Mouse (Mus musculus) limb, embryonic 12.5 days (tissue): ENCODE measurements around the gene Emp1. TPM values are rescaled to one million over a fixed set of nuclear protein-coding genes. Genes with fewer than 3 reads are reported as not detected.
A peak's percentile ranks its signal among the peaks of the same experiment; 100 is the strongest.

ENCODE experiments used
- ATAC-seq: fragments of 200-750 bp; cut with Nextera tagmentation; 2 replicates; pipeline ENCODE4 v1.8.0; 2017; ENCODE audit warnings: low read depth, moderate TSS enrichment; ENCODE audit not compliant: insufficient number of reproducible peaks, insufficient read depth, low FRiP score, low TSS enrichment
- H3K27ac ChIP-seq: fragments of 300-500 bp; sonication (generic); 2 replicates; pipeline ENCODE4 v1.5.1; 2016; ENCODE audit warnings: mild to moderate bottlenecking, moderate library complexity
- H3K27me3 ChIP-seq: fragments of 300-500 bp; sonication (generic); 2 replicates; pipeline ENCODE4 v1.6.1; 2016; ENCODE audit warnings: mild to moderate bottlenecking, moderate library complexity
- H3K36me3 ChIP-seq: fragments of 300-500 bp; sonication (generic); 2 replicates; pipeline ENCODE4 v1.6.1; 2016; ENCODE audit warnings: mild to moderate bottlenecking, moderate library complexity
- H3K4me1 ChIP-seq: fragments of 300-500 bp; sonication (generic); replicated peaks from 2 replicates; pipeline ENCODE4 v1.6.1; 2016
- H3K4me2 ChIP-seq: fragments of 300-500 bp; sonication (generic); 2 replicates; pipeline ENCODE4 v1.6.1; 2016; ENCODE audit warnings: mild to moderate bottlenecking, moderate library complexity
- H3K4me3 ChIP-seq: fragments of 300-500 bp; sonication (generic); replicated peaks from 2 replicates; pipeline ENCODE4 v1.5.1; 2016; ENCODE audit warnings: mild to moderate bottlenecking
- H3K9ac ChIP-seq: fragments of 300-500 bp; sonication (generic); replicated peaks from 2 replicates; pipeline ENCODE4 v1.6.1; 2016; ENCODE audit warnings: mild to moderate bottlenecking, moderate library complexity
- H3K9me3 ChIP-seq: fragments of 300-500 bp; sonication (generic); 2 replicates; pipeline ENCODE4 v1.6.1; 2016; ENCODE audit warnings: mild to moderate bottlenecking, moderate library complexity
- WGBS: fragments of 180-500 bp; shearing (Covaris S2); methylation state at CpG from one replicate; pipeline ENCODE4 v1.1.7; 2016; 5-methylcytosine and 5-hydroxymethylcytosine counted together
- polyA plus RNA-seq: library from polyadenylated mRNA; unstranded; fragments of >200 nt; fragmentation: Nextera tagmentation; extraction: Ambion mirVana; gene quantifications from 2 replicates; pipeline ENCODE4 v1.2.1, GENCODE M21; 2016

Emp1 gene
- polyA plus RNA-seq, 1 experiment from 2014 or later = 38.0 TPM

- 67% methylated on average over 8 of the region's 8 CpGs for WGBS
- H3K9me3 ChIP-seq = no peaks in the 10 kb centered on the region
- no peak overlapping the region for H3K4me3 ChIP-seq
- no peaks in the 10 kb centered on the region for H3K27me3 ChIP-seq
- no peak for ATAC-seq
- peaks cover 13% of the 10 kb centered on the region for H3K36me3 ChIP-seq
- H3K9ac ChIP-seq = no peak overlapping the region
- H3K4me1 ChIP-seq = peaks cover 6% of the 10 kb centered on the region
- no peak overlapping the region for H3K4me2 ChIP-seq
- 0 out of 2 replicates have a peak overlapping the region, but pooled peaks have one; percentile 23 for H3K27ac ChIP-seq
Observed at GRCm38 (mm10) chr6:135385738-135386459, 23.6 kb downstream of the Emp1 start.

GRCm38 (mm10) chr6:135387653-135388052 is 25.3 kb downstream of the Emp1 start:
- H3K27me3 ChIP-seq = no peaks in the 10 kb centered on the region
- H3K27ac ChIP-seq = no peak overlapping the region
- H3K9ac ChIP-seq = no peak overlapping the region
- H3K4me1 ChIP-seq = peaks cover 6% of the 10 kb centered on the region
- no peak overlapping the region for H3K4me2 ChIP-seq
- H3K9me3 ChIP-seq = no peaks in the 10 kb centered on the region
- no peak overlapping the region for H3K4me3 ChIP-seq
- H3K36me3 ChIP-seq = no peaks in the 10 kb centered on the region
- ATAC-seq = no peak
- WGBS = 89% methylated on average over 1 of the region's 1 CpGs

- no peak overlapping the region for H3K4me3 ChIP-seq
- no peak for ATAC-seq
- no peak overlapping the region for H3K9ac ChIP-seq
- H3K27ac ChIP-seq = no peak overlapping the region
- WGBS = 76% methylated on average over 8 of the region's 8 CpGs
- no peak overlapping the region for H3K4me2 ChIP-seq
- H3K9me3 ChIP-seq = no peaks in the 10 kb centered on the region
- no peaks in the 10 kb centered on the region for H3K36me3 ChIP-seq
- H3K27me3 ChIP-seq = no peaks in the 10 kb centered on the region
- peaks cover 6% of the 10 kb centered on the region for H3K4me1 ChIP-seq
Observed at GRCm38 (mm10) chr6:135388711-135389110, 26.4 kb downstream of the Emp1 start.

GRCm38 (mm10) chr6:135390398-135390797 is 28.1 kb downstream of the Emp1 start:
- Histone ChIP-seq H3K27me3 (no peaks in the 10 kb centered on the region), H3K27ac (no peak overlapping the region), H3K9ac (no peak overlapping the region), H3K4me2 (no peak overlapping the region), H3K9me3 (no peaks in the 10 kb centered on the region), H3K4me3 (no peak overlapping the region), H3K36me3 (no peaks in the 10 kb centered on the region), H3K4me1 (peaks cover 6% of the 10 kb centered on the region)
- 39% methylated on average over 3 of the region's 3 CpGs for WGBS
- no peak; the same call in 1 of the 2 replicates for ATAC-seq

GRCm38 (mm10) chr6:135395375-135395774 is 33.0 kb downstream of the Emp1 start:
- Histone ChIP-seq H3K36me3 (no peaks in the 10 kb centered on the region), H3K27ac (no peak overlapping the region), H3K9me3 (no peaks in the 10 kb centered on the region), H3K4me1 (peaks cover 4% of the 10 kb centered on the region; the same call in 1 of the 2 replicates), H3K4me2 (no peak overlapping the region), H3K27me3 (no peaks in the 10 kb centered on the region), H3K4me3 (no peak overlapping the region), H3K9ac (no peak overlapping the region)
- no peak for ATAC-seq
- 69% methylated on average over 8 of the region's 8 CpGs for WGBS

GRCm38 (mm10) chr6:135397089-135397488 is 34.7 kb downstream of the Emp1 start:
- Histone ChIP-seq H3K36me3 (no peaks in the 10 kb centered on the region), H3K9me3 (no peaks in the 10 kb centered on the region), H3K4me1 (peaks cover 4% of the 10 kb centered on the region; the same call in 1 of the 2 replicates), H3K4me2 (no peak overlapping the region), H3K27me3 (no peaks in the 10 kb centered on the region), H3K27ac (no peak overlapping the region), H3K9ac (no peak overlapping the region), H3K4me3 (no peak overlapping the region)
- WGBS = 81% methylated on average over 4 of the region's 4 CpGs
- ATAC-seq = no peak

GRCm38 (mm10) chr6:135397788-135398187 is 35.4 kb downstream of the Emp1 start:
- WGBS = 84% methylated on average over 8 of the region's 8 CpGs
- no peak overlapping the region for H3K4me3 ChIP-seq
- H3K27me3 ChIP-seq = no peaks in the 10 kb centered on the region
- no peak overlapping the region for H3K9ac ChIP-seq
- no peak overlapping the region for H3K4me2 ChIP-seq
- H3K36me3 ChIP-seq = no peaks in the 10 kb centered on the region
- no peak overlapping the region for H3K27ac ChIP-seq
- H3K9me3 ChIP-seq = no peaks in the 10 kb centered on the region
- no peak for ATAC-seq
- H3K4me1 ChIP-seq = peaks cover 4% of the 10 kb centered on the region; the same call in 1 of the 2 replicates

GRCm38 (mm10) chr6:135398801-135399200 is 36.5 kb downstream of the Emp1 start:
- Histone ChIP-seq H3K27me3 (no peaks in the 10 kb centered on the region), H3K9me3 (no peaks in the 10 kb centered on the region), H3K4me1 (peaks cover 4% of the 10 kb centered on the region; the same call in 1 of the 2 replicates), H3K36me3 (no peaks in the 10 kb centered on the region), H3K27ac (no peak overlapping the region), H3K4me2 (no peak overlapping the region), H3K4me3 (no peak overlapping the region), H3K9ac (no peak overlapping the region)
- no peak for ATAC-seq
- 63% methylated on average over 5 of the region's 5 CpGs for WGBS

- no peak overlapping the region for H3K4me2 ChIP-seq
- no peaks in the 10 kb centered on the region for H3K27me3 ChIP-seq
- 41% methylated on average over 3 of the region's 3 CpGs for WGBS
- H3K4me1 ChIP-seq = peaks cover 4% of the 10 kb centered on the region; the same call in 1 of the 2 replicates
- no peaks in the 10 kb centered on the region for H3K9me3 ChIP-seq
- H3K27ac ChIP-seq = no peak overlapping the region
- H3K4me3 ChIP-seq = no peak overlapping the region
- no peak; the same call in 1 of the 2 replicates for ATAC-seq
- no peak overlapping the region for H3K9ac ChIP-seq
- H3K36me3 ChIP-seq = no peaks in the 10 kb centered on the region
Observed at GRCm38 (mm10) chr6:135400306-135400705, 38.0 kb downstream of the Emp1 start.

- no peak overlapping the region for H3K4me3 ChIP-seq
- WGBS = 87% methylated on average over 11 of the region's 11 CpGs
- H3K4me1 ChIP-seq = no peaks in the 10 kb centered on the region
- H3K4me2 ChIP-seq = no peak overlapping the region
- no peak for ATAC-seq
- no peaks in the 10 kb centered on the region for H3K36me3 ChIP-seq
- H3K27ac ChIP-seq = no peak overlapping the region
- H3K9ac ChIP-seq = no peak overlapping the region
- no peaks in the 10 kb centered on the region for H3K27me3 ChIP-seq
- no peaks in the 10 kb centered on the region for H3K9me3 ChIP-seq
Observed at GRCm38 (mm10) chr6:135405093-135405492, 42.7 kb downstream of the Emp1 start.

GRCm38 (mm10) chr6:135407323-135407722 is 45.0 kb downstream of the Emp1 start:
- Histone ChIP-seq H3K4me2 (no peak overlapping the region), H3K4me1 (no peaks in the 10 kb centered on the region), H3K27ac (no peak overlapping the region), H3K9ac (no peak overlapping the region), H3K9me3 (0 out of 2 replicates have a peak, but pooled peaks cover 2% of the 10 kb centered on the region), H3K4me3 (no peak overlapping the region), H3K27me3 (no peaks in the 10 kb centered on the region), H3K36me3 (no peaks in the 10 kb centered on the region)
- no peak for ATAC-seq
- 57% methylated on average over 4 of the region's 4 CpGs for WGBS
